Mouse (Mus musculus) embryonic facial prominence, embryonic 11.5 days (tissue): ENCODE results near the gene Soat1. TPM values are rescaled to one million over a fixed set of nuclear protein-coding genes. Genes with fewer than 3 reads are reported as not detected.

Experiments
- ATAC-seq: fragments of 200-750 bp; cut with Nextera tagmentation; replicated peaks from 2 replicates; pipeline ENCODE4 v1.8.0; 2017; ENCODE audit warnings: low read depth; ENCODE audit not compliant: insufficient number of reproducible peaks, low FRiP score, low TSS enrichment
- DNase-seq: peaks from one replicate; pipeline ENCODE4 v3.0.0-alpha.2; 2015; ENCODE audit warnings: low spot score
- H3K27ac ChIP-seq: fragments of 300-500 bp; sonication (generic); replicated peaks from 2 replicates; pipeline ENCODE4 v1.5.1; 2014; ENCODE audit warnings: mild to moderate bottlenecking, low read depth, low read length, control low read depth
- H3K27me3 ChIP-seq: fragments of 300-500 bp; sonication (generic); 2 replicates; pipeline ENCODE4 v1.6.1; 2014; ENCODE audit warnings: mild to moderate bottlenecking, low read length, moderate library complexity, mixed read lengths; ENCODE audit not compliant: control insufficient read depth, insufficient read depth
- H3K36me3 ChIP-seq: fragments of 300-500 bp; sonication (generic); replicated peaks from 2 replicates; pipeline ENCODE4 v1.6.1; 2014; ENCODE audit warnings: low read depth, mild to moderate bottlenecking, low read length, moderate library complexity, mixed read lengths; ENCODE audit not compliant: control insufficient read depth, insufficient read depth
- H3K4me1 ChIP-seq: fragments of 300-500 bp; sonication (generic); 2 replicates; pipeline ENCODE4 v1.6.1; 2014; ENCODE audit warnings: low read length, mixed read lengths; ENCODE audit not compliant: control insufficient read depth, insufficient read depth
- H3K4me2 ChIP-seq: fragments of 300-500 bp; sonication (generic); 2 replicates; pipeline ENCODE4 v1.6.1; 2014; ENCODE audit warnings: low read depth, mild to moderate bottlenecking, control low read depth, low read length, moderate library complexity
- H3K4me3 ChIP-seq: fragments of 300-500 bp; sonication (generic); 2 replicates; pipeline ENCODE4 v1.5.1; 2014; ENCODE audit warnings: low read depth, low read length, control low read depth
- H3K9ac ChIP-seq: fragments of 300-500 bp; sonication (generic); replicated peaks from 2 replicates; pipeline ENCODE4 v1.6.1; 2014; ENCODE audit warnings: mild to moderate bottlenecking, control low read depth, low read length
- H3K9me3 ChIP-seq: fragments of 300-500 bp; sonication (generic); replicated peaks from 2 replicates; pipeline ENCODE4 v1.6.1; 2016; ENCODE audit warnings: mild to moderate bottlenecking, low read length, inconsistent platforms, mixed read lengths; ENCODE audit not compliant: control insufficient read depth
- WGBS: fragments of 180-500 bp; shearing (Covaris S2); extraction: QIAGEN DNeasy Blood & Tissue Kit; methylation state at CpG from one replicate; pipeline ENCODE4 v1.1.7; 2014; 5-methylcytosine and 5-hydroxymethylcytosine counted together
- polyA plus RNA-seq: library from polyadenylated mRNA; unstranded; fragments of >200 nt; fragmentation: Nextera tagmentation; extraction: Ambion mirVana; gene quantifications from 2 replicates; pipeline ENCODE4 v1.2.1, GENCODE M21; 2014

The Soat1 gene
- polyA plus RNA-seq, 1 experiment from 2014 or later = 25.3 TPM

DNA sequence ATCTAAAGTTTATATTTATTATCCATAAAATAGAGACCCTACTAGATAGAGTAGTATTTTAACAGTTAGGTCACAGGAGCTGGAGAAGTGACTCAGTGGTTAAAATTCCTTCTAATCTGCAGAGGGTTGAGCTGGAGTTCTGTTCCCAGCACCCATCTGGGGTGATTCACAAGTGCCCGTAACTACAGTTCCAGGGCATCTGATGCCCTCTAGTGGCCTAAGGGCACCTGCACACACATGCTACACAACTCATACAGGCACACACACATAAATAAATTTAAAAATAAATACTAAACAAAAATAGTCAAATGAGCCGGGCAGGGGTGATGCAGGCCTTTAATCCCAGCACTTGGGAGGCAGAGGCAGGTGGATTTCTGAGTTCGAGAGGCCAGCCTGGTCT is 92.9 kb downstream of the Soat1 start:
- no peaks in the 10 kb centered on the region for H3K36me3 ChIP-seq
- ATAC-seq = no peak
- WGBS = 83% methylated on average over 3 of the region's 3 CpGs

More for the DNA sequence above, 92.9 kb downstream of the Soat1 start:
- H3K9me3 ChIP-seq = no peaks in the 10 kb centered on the region
- H3K9ac ChIP-seq = no peak overlapping the region
- DNase-seq = no peak
- H3K27me3 ChIP-seq = no peaks in the 10 kb centered on the region
- H3K4me2 ChIP-seq = no peak overlapping the region
- H3K4me1 ChIP-seq = no peaks in the 10 kb centered on the region
- H3K4me3 ChIP-seq = no peak overlapping the region
- no peak overlapping the region for H3K27ac ChIP-seq

Other genes starting within 250 kb of the Soat1 start
- 0.25 and 0.54 TPM in 2 replicates for gene Tdrd5, start 170.7 kb downstream of the Soat1 start, polyA plus RNA-seq
- not detected in 2 replicates for gene Nphs2, start 163.6 kb downstream of the Soat1 start, polyA plus RNA-seq
- gene Gm2000, start 108.3 kb downstream of the Soat1 start, polyA plus RNA-seq = 1,047 and 1,116 TPM in 2 replicates
- 0.21 TPM in 1 of 2 replicates, not detected in the other for gene Axdnd1, start 53.2 kb downstream of the Soat1 start, polyA plus RNA-seq
- 0.32 and 0.42 TPM in 2 replicates for gene Gm10031, start 49.7 kb upstream of the Soat1 start, polyA plus RNA-seq
- gene Abl2, start 84.5 kb upstream of the Soat1 start, polyA plus RNA-seq = 3.9 and 4.9 TPM in 2 replicates
- gene Tor3a, start 200.0 kb upstream of the Soat1 start, polyA plus RNA-seq = 3.3 and 4.0 TPM in 2 replicates
- gene Fam20b, start 244.8 kb upstream of the Soat1 start, polyA plus RNA-seq = 20.9 and 24.0 TPM in 2 replicates